Mouse (Mus musculus): ENCODE measurements around the gene Erf.

DNA sequence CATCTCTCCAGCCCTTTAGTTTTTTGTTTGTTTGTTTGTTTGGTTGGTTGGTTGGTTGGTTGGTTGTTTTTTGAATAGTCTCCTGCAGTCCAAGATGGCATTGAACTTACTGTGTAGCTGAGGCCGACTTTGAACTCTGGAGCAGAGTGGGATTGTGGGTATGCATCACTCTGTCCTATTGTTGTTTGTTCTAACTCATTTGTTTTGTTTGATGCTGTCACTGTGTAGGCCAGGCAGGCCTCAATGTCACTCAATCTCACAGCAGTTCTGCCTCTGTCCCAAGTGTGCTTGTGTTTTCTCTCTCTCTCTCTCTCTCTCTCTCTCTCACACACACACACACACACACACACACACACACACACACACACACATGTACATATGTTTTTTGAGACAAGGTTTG, 11.3 kb upstream of the Erf start:
- TF ChIP-seq CTCF (conservative IDR thresholded peaks at IDR 0.05; ENCODE audit: insufficient read depth, insufficient read length, low read depth, low read length) (no peak), POLR2A (IDR thresholded peaks at IDR 0.05; ENCODE audit: low read depth, low read length) (no peak)

Data from kidney, adult 2 months (tissue).